Mouse (Mus musculus) liver, embryonic 14.5 days (tissue): ENCODE data around the gene Zbtb4.

Source experiments
- CTCF ChIP-seq: IDR thresholded peaks from 2 replicates; pipeline ENCODE4 v1.5.1; 2016; ENCODE audit warnings: antibody characterized with exemption, low read depth, control low read depth
- EP300 ChIP-seq: IDR thresholded peaks from 2 replicates; pipeline ENCODE4 v1.6.1; 2016; ENCODE audit warnings: antibody characterized with exemption, low read depth

GRCm38 (mm10) chr11:69799394-69800137, 33.9 kb downstream of the Zbtb4 start:
- TF ChIP-seq CTCF, result no peak
- TF ChIP-seq EP300, result no peak
